Mouse (Mus musculus) forelimb bud, embryonic 11.5 days (tissue): ENCODE results near the gene Nrn1l.
A peak's percentile ranks its signal among the peaks of the same experiment; 100 is the strongest.

Source experiments
- DNase-seq: peaks from one replicate; pipeline ENCODE4 v3.0.0-alpha.2; 2012; ENCODE audit warnings: low read depth, low spot score

Nrn1l gene

DNA sequence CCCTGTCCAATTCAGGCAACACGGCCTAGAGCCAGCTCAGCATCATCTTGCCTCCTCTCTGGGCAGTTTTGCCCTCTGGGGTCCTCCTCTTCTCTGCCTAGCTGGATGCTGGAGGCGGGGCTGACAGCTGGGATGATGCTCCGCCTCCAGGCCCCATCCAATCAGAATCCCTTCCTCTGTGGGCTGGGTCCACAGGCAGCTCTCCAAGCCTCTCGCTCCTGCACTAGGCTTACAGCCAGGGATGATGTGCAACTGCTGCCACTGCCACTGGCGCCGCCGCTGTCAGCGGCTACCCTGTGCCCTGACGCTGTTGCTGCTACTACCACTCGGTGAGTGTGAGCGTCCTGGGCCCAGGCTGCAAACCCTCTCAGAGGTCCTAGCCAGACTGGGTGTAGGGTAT lies at the start of gene Nrn1l:
TSS of gene Nrn1l (plus strand) at position 229 of the 400 bp plus-strand sequence.
- DNase-seq = peak; percentile 70

DNA sequence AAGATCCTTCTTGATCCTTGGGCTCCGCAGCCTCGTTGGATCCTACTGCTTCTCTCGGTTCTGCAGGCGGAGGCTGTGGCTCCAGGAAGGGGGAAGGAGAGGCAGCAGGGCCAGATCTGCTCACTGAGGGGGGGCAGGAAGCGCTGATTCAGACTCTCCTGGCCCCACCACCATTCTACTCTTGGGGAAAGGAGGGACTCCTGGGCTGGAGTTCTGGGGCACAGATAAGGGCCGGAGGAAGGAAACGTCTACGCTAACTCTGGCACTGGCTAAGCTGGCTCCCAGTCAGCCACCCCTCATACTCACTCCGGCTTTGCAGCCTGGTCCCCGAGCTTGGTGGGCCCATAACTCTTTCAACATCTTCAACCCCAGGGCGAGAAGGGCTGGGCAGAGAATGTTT lies 46.7 kb upstream of the Nrn1l start:
- no peak for DNase-seq

DNA sequence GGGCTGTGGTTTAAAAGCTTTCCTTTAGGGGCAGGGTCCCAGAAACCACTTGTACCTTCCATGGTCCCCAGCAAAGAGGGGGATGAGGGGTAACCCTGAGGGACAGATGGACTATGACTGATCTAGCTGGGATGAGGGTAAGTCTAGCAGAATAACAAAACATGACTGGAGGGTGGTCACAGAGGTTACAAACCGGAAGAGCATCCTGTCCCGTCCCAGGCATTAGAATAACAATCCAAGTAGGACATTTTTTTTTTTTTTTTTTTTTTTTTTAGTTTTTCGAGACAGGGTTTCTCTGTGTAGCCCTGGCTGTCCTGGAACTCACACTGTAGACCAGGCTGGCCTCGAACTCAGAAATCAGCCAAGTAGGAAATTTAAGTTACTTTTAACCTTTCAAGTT lies 43.4 kb upstream of the Nrn1l start:
- no peak for DNase-seq

DNA sequence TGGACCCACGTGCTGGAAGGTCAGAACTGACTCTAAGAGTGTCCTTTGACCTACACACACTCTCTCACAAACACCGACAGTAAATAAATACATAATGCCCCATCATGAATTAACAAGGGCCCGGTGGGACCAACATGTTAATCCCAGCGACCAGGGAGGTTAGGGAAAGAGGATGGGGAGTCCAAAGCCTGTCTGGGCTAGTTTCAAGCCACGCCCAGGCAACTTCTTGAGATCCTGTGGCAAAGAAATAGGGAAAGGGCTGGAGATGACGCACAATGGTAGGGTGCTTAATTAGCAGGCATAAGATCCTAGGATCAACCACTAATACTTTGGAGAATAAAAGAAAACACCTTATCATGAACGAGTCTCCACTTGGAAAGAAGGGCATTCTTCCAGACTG lies 42.8 kb upstream of the Nrn1l start:
- no peak for DNase-seq

GRCm38 (mm10) chr8:105851651-105852143 lies 41.7 kb upstream of the Nrn1l start:
- peak; percentile 95 for DNase-seq

DNA sequence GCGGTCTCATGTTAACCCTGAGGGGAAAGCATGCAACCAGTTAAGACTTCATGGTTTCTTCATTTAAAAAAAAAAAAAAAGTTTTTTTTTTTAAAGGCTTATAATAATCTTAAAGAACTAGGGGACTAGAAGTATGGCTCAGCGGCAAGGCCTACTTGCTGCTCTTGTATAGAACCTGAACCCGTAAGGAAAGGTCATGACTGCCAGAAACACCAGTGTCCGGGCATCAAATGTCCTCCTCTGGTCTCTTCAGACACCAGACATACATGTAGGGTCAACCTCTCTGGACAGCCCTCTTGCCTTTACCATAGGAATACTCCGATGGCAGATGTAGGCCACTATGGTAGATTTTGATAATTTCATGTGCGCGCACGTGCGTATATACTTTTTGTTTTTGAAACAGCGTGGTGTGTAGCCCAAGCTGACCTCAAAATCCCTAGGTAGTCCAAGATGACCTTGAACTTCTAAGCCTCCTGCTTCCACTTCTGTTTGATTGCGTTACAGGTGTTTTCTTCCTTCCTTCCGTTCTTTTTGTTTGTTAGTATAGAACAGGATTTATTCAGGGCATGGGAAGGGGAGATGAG lies 41.1 kb upstream of the Nrn1l start:
- DNase-seq = no peak

DNA sequence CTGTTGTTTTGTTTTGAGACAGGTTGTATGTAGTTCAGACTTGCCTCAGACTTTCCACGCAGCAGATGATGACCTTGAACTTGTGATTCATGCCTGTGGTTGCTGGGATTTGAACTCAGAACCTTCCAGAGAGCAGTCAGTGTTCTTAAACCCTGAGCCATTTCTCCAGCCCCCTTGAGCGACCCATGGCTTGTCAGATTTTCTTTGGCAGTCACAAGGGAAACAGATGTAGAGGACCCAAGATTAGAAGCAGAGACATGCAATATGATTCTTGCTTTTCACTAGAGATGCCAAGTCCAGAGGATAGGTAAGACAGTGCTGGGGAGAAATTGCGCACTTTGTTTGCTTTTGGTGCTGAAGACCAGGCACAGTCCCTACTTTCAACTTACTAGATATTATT lies 40.2 kb upstream of the Nrn1l start, which contains the start of gene Cenpt:
TSS of gene Cenpt (minus strand) at position 101 of the 400 bp plus-strand sequence.
- no peak for DNase-seq

- DNase-seq = no peak
Observed at GRCm38 (mm10) chr8:105854303-105854702, 39.1 kb upstream of the Nrn1l start.

DNA sequence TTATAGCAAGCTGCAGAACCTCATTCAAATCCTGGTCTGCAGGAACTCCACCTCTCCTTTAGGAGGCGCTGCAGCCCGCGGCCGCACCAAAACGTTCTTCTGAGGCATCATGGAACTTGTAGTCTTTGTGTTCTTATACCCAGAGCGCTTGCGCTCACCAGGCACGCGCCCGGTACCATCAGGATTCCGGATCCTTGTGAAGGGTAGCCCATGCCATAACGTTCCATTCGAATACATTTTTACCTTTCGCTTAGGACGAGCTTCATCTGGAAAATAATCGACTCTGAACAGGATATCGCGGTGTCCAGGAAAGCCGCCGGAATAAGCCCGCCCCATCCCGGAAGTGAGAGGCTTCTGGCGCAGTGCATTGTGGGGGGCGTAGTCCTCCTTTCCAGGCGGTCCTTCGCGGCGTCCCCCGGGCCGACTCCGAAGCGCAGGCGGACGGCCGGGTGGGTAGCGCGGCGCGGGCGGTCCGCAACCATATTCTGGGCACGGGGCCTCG lies 38.6 kb upstream of the Nrn1l start, which contains the start of gene Thap11:
TSS of gene Thap11 (plus strand) at position 418 of the 502 bp plus-strand sequence.
- peak; percentile 93 for DNase-seq

DNA sequence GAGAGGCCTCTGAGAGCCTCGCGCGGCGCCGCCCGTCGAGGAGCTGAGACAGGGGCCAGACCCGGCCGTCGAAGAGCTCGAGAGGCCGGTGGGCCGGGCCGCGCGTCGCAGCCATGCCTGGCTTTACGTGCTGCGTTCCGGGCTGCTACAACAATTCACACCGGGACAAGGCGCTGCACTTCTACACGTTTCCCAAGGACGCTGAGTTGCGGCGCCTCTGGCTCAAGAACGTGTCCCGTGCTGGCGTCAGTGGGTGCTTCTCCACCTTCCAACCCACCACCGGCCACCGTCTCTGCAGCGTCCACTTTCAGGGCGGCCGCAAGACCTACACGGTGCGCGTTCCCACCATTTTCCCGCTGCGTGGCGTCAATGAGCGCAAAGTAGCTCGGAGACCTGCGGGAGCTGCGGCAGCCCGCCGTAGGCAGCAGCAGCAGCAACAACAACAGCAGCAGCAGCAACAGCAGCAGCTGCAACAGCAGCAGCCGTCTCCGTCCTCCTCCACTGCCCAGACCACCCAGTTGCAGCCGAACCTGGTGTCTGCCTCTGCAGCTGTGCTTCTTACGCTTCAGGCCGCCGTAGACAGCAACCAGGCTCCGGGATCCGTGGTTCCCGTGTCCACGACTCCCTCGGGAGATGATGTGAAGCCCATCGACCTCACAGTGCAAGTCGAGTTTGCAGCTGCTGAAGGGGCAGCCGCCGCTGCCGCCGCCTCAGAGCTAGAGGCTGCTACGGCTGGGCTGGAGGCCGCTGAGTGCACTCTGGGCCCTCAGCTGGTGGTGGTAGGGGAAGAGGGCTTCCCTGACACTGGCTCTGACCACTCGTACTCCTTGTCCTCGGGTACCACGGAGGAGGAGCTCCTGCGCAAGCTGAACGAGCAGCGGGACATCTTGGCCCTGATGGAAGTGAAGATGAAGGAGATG lies 37.9 kb upstream of the Nrn1l start:
- peak; percentile 32 for DNase-seq

- no peak for DNase-seq
Observed at GRCm38 (mm10) chr8:105856168-105856835, 37.1 kb upstream of the Nrn1l start.

- DNase-seq = no peak
Observed at GRCm38 (mm10) chr8:105858495-105858894, 34.9 kb upstream of the Nrn1l start.

- no peak for DNase-seq
Observed at GRCm38 (mm10) chr8:105859314-105859713, 34.1 kb upstream of the Nrn1l start.

DNA sequence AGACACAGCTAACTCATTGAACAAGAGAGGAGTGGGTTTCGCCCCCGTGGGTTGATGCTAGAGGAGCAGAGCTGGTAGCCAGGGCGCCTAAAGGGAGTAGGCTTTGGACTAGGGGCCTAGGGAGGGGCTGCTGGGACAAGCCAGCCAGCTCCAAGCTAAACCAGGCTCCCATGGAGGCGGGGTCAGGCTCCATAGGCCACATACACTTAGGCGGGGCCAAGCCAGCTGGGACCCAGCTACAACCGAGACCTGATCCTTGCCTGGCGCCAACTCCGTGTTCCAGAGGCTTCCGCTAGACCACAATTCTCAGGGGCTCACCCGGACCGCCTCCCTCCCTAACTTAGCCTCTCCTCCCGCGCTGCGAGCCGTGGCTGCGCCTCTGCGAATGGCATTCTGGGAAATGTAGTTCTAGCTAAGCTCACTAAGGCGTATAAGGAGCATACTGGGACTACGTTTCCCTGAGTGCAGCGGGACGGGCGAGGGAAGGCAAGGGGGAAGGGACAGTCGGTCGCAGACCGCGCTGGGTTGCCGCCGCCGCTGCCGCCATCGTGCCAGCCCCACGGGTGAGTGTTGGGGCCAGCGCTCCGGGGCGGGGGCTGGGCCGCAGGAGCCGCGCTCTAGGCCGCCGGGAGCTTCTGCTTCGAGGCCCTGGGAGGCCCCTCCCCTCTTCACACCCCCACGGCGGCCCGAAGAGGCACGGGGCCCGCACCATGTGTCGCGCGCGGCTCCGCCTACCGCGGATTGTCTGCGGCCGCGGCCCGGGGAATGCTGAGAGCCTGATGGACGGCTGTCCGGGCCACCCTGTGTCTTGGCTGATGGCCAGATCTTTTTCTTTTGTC lies 33.0 kb upstream of the Nrn1l start, which contains the start of gene Nutf2:
TSS of gene Nutf2 (plus strand) at position 438 of the 839 bp plus-strand sequence.
- DNase-seq = peak; percentile 98

DNA sequence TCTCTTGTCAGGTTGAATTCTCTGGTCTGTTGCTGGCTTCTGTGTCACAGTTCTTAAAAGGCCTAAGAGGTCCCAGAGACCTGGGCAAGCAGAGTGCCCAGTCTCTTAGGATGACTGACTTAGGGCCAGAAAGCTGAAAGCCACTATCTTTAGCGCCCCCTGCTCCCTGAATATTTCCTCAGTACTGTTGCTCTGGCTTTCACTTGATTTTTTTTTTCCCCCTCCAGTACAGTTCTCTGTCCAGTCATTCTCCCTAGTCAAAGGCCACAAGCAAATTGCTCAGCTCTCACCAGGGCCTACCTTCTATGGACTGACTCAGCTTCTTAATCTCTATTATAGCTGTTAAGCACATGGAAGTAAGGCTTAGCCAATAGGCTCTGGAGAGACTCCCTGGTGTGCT lies 31.4 kb upstream of the Nrn1l start:
- no peak for DNase-seq

DNA sequence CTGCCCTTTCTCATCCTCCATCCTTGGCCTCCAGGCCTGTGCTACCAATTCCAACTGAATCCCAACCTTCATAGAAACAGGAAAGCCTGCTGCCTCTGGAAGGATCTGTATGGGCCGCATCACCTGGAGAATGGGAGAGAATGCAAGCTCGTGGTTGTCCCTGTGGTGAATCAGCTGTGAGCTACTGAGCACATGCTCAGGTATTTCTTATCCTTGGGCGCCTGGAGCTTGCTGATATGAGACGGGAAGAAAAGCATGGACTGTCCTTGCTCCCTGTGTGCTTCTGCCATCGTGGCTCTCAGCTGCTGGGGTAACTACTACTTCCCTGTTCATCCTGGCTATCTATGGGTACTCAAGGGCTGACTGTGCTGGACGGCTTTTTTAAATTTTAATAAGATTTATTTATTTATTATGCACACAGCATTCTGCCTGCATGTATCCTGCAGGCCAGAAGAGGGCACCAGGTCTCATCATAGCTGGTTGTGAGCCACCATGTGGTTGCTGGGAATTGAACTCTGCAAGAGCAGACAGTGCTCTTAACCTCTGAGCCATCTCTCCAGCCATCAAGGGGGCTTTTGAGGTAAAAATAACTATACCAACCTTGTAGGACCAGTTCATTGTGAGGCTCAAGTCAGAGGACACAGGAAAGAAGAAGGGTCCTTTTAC lies 26.9 kb upstream of the Nrn1l start:
- no peak for DNase-seq

- no peak for DNase-seq
Observed at GRCm38 (mm10) chr8:105874301-105874700, 19.1 kb upstream of the Nrn1l start.

DNA sequence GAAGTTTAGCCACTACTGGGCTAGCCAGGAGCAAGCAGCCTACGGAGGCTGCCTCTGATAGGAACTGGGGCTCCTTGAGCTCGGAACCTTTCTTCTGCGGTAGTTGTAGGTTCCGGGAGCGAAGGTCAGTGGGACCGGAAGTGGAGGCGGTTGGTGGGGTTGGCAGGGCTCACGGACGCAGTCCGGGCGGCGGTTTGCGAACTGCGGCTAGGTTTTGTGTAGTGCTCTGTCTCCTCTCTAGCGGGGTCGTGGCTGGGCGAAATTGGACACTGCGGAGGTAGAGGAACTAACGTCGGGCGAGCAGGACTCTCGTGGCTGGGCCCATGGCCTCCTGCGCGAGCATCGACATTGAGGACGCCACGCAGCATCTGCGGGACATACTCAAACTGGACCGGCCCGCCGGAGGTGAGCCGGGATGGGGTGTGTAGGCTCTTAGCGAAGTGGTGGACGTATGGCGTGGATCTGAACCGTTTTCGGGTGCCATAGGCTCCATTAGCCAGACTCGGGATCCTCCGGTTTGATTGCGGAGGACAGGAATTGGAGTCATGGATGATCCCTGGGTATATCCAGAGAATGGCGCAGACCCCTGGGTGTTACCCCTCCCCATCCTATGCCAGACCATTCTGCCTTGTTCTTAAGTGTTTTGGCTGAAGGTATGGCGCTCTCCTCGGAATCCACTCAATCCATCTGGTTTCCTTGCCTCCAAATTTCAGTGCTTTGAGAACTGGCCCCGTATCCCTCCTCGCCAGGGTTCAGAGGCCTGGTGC lies 12.4 kb upstream of the Nrn1l start, which contains the start of gene Edc4:
TSS of gene Edc4 (plus strand) at position 128 of the 767 bp plus-strand sequence.
- DNase-seq = peak; percentile 90

DNA sequence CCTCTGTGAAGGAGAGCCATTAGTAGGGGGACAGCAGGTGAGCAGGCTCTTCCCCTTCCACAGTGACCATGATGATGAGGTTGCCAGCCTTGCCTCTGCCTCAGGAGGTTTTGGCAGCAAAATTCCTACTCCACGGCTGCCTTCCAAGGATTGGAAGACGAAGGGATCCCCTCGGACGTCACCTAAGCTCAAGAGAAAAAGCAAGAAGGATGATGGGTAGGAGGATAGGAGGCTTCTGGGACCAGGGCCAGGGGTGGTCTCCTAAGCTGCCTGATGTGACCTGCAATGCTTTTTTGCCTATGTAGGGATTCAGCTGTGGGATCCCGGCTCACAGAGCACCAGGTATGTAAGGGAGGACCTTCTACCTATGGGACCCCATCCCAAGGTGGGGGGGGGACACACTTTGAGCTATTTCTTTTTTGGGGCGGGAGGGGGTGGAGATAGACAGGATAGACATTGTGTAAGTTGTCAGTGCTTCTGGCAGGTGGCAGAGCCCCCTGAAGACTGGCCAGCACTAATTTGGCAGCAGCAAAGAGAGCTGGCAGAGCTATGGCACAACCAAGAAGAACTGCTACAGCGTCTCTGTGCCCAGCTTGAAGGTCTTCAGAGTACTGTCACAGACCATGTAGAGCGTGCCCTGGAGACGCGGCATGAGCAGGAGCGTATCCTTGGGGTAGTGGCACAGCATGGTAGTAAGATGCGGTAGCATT lies 3.5 kb upstream of the Nrn1l start:
- no peak for DNase-seq
